Mouse (Mus musculus) inflammation-experienced regulatory T-cells, adult 16 weeks (primary cell): ENCODE measurements around the gene Vmn1r51. TPM values are rescaled to one million over a fixed set of nuclear protein-coding genes. Genes with fewer than 3 reads are reported as not detected.

Source experiments
- polyA plus RNA-seq: library from polyadenylated mRNA; unstranded; fragments of 100-300 nt; shearing (Covaris generic); gene quantifications from one replicate; pipeline ENCODE4 v1.2.1, GENCODE M21; 2017

The Vmn1r51 gene
- not detected for polyA plus RNA-seq

DNA sequence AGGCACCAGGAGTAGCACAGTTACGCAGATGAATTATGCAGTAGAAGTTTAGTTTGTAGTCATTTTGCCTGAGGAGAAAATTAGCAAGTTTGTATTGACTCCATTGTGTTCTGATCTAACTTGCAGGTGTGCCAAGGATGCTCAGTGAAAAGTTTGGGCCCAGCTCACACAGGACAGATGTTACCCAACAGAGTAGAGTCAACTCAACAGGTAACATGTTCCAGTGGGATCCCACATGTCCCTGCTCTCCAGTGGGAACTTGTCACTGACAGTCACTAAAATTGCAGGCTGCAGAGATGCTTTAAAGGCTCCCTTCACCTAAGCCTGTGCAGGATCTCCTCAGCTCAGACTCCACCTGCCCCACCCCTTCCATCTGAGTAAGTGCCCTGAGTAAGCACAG lies at the start of gene Vmn1r51:
Gene Vmn1r51, plus strand, starts transcription at position 301 of the 400 bp plus-strand sequence.

DNA sequence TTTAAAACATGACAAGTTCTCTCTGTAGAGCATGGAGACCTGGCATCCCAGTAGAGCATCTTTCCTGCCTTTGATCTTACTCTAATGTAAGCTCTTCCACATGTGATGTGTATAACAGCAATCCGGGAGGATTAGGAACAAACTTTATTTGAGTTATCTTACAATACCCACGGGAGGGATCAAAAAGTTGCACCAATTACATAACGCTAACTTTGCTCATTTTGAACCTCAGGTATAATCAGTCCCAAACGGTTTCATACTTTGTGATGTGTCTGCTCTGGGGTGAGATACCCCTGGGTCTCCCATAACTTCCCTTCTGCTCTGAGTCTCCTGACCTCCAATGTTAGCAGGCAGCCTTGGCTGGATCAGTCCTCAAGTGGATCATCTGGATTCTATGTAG lies 44.0 kb upstream of the Vmn1r51 start, which contains the start of gene Vmn1r49:
Gene Vmn1r49, minus strand, starts transcription at position 101 of the 400 bp plus-strand sequence.

DNA sequence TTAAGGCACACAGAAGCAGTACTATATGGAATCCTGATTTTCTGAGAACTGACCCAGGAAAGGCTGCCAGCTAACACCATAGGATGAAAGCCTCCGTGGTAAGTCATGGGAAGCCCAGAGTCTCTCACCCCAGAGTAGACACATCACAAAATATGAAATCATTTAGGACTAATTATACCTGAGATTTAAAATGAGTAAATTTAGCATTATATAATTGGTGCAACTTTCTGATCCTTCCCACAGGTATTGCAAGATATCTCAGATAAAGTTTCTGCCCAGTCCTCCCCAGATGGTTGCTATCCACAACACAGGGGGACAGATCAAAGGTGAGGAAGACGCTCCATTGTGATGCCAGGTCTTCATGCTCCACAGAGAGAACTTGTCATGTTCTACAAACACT lies 21.3 kb upstream of the Vmn1r51 start, which contains the start of gene Vmn1r50:
Gene Vmn1r50, plus strand, starts transcription at position 301 of the 400 bp plus-strand sequence.

DNA sequence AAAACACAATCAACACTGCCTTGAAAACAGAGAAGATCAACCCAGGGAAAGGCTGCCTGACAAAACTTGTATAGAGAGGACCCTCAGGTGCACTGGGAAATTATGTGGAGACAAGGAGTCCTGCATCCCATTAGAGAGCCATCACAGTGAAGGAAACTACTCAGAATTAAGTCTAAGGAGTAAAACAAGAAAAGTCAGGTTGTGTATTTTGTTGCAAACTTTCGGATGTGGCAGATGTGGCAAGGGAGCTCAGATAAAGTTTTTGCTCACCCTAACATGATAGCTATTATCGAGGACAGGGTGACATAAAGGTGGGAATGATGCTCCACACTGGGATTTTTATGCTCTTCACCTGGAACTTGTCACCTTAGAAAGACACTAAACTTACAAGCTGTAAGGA lies 52.1 kb downstream of the Vmn1r51 start, which contains the start of gene Vmn1r52:
Gene Vmn1r52, plus strand, starts transcription at position 301 of the 400 bp plus-strand sequence.

Other genes with a start within 250 kb of the Vmn1r51 start
- not detected for gene Vmn1r42, start 246.2 kb upstream of the Vmn1r51 start, polyA plus RNA-seq
- gene Vmn1r43, start 246.2 kb upstream of the Vmn1r51 start, polyA plus RNA-seq = not detected
- not detected for gene Vmn1r44, start 238.9 kb upstream of the Vmn1r51 start, polyA plus RNA-seq
- gene Vmn1r45, start 182.0 kb upstream of the Vmn1r51 start, polyA plus RNA-seq = not detected
- gene Vmn1r46, start 153.3 kb upstream of the Vmn1r51 start, polyA plus RNA-seq = not detected
- gene Vmn1r47, start 106.4 kb upstream of the Vmn1r51 start, polyA plus RNA-seq = not detected
- not detected for gene Vmn1r48, start 85.8 kb upstream of the Vmn1r51 start, polyA plus RNA-seq
- gene Vmn1r49, start 44.1 kb upstream of the Vmn1r51 start, polyA plus RNA-seq = not detected
- gene Vmn1r50, start 21.2 kb upstream of the Vmn1r51 start, polyA plus RNA-seq = not detected
- not detected for gene Vmn1r52, start 52.2 kb downstream of the Vmn1r51 start, polyA plus RNA-seq
- gene V1ra8, start 80.2 kb downstream of the Vmn1r51 start, polyA plus RNA-seq = not detected
- gene Vmn1r53, start 101.8 kb downstream of the Vmn1r51 start, polyA plus RNA-seq = not detected
- gene Vmn1r54, start 123.7 kb downstream of the Vmn1r51 start, polyA plus RNA-seq = not detected
- gene BC048671, start 178.6 kb downstream of the Vmn1r51 start, polyA plus RNA-seq = not detected
- gene Chst13, start 202.6 kb downstream of the Vmn1r51 start, polyA plus RNA-seq = not detected
- not detected for gene Uroc1, start 210.7 kb downstream of the Vmn1r51 start, polyA plus RNA-seq
- gene Zxdc, start 246.9 kb downstream of the Vmn1r51 start, polyA plus RNA-seq = 2.7 TPM